Mouse (Mus musculus) midbrain, embryonic 16.5 days (tissue): Measurements from ENCODE around the gene Tgm2. TPM values are rescaled to one million over a fixed set of nuclear protein-coding genes. Genes with fewer than 3 reads are reported as not detected.

Source experiments
- ATAC-seq: fragments of 200-750 bp; cut with Nextera tagmentation; 2 replicates; pipeline ENCODE4 v1.8.0; 2017; ENCODE audit warnings: moderate TSS enrichment
- H3K27ac ChIP-seq: fragments of 300-500 bp; sonication (generic); 2 replicates; pipeline ENCODE4 v1.5.1; 2014; ENCODE audit warnings: mild to moderate bottlenecking, low read length, mixed read lengths
- H3K27me3 ChIP-seq: fragments of 300-500 bp; sonication (generic); 2 replicates; pipeline ENCODE4 v1.6.1; 2014; ENCODE audit warnings: low read depth, low read length, mixed read lengths; ENCODE audit not compliant: control insufficient read depth, insufficient read depth
- H3K36me3 ChIP-seq: fragments of 300-500 bp; sonication (generic); 2 replicates; pipeline ENCODE4 v1.6.1; 2014; ENCODE audit warnings: mild to moderate bottlenecking, low read length, moderate library complexity, mixed read lengths; ENCODE audit not compliant: control insufficient read depth, insufficient read depth
- H3K4me1 ChIP-seq: fragments of 300-500 bp; sonication (generic); 2 replicates; pipeline ENCODE4 v1.6.1; 2014; ENCODE audit warnings: mild to moderate bottlenecking, low read length, mixed read lengths; ENCODE audit not compliant: control insufficient read depth, insufficient read depth
- H3K4me2 ChIP-seq: fragments of 300-500 bp; sonication (generic); 2 replicates; pipeline ENCODE4 v1.6.1; 2014; ENCODE audit warnings: mild to moderate bottlenecking, low read length, mixed read lengths
- H3K4me3 ChIP-seq: fragments of 300-500 bp; sonication (generic); 2 replicates; pipeline ENCODE4 v1.5.1; 2014; ENCODE audit warnings: low read depth, mild to moderate bottlenecking, low read length, moderate library complexity, mixed read lengths
- H3K9ac ChIP-seq: fragments of 300-500 bp; sonication (generic); 2 replicates; pipeline ENCODE4 v1.6.1; 2014; ENCODE audit warnings: low read depth, low read length, mixed read lengths
- H3K9me3 ChIP-seq: fragments of 300-500 bp; sonication (generic); replicated peaks from 2 replicates; pipeline ENCODE4 v1.6.1; 2014; ENCODE audit warnings: mild to moderate bottlenecking, low read length, mixed read lengths; ENCODE audit not compliant: control insufficient read depth, poor library complexity, severe bottlenecking
- WGBS: fragments of 180-500 bp; shearing (Covaris S2); extraction: QIAGEN DNeasy Blood & Tissue Kit; methylation state at CpG from one replicate; pipeline ENCODE4 v1.1.7; 2014; 5-methylcytosine and 5-hydroxymethylcytosine counted together
- polyA plus RNA-seq: library from polyadenylated mRNA; unstranded; fragments of >200 nt; fragmentation: Nextera tagmentation; extraction: Ambion mirVana; gene quantifications from 2 replicates; pipeline ENCODE4 v1.2.1, GENCODE M21; 2015

The Tgm2 gene
- polyA plus RNA-seq, 1 experiment from 2014 or later: 7.1 TPM

GRCm38 (mm10) chr2:158169771-158170170 is 23.5 kb upstream of the Tgm2 start:
- WGBS: 87% methylated on average over 7 of the region's 7 CpGs
- ATAC-seq: no peak

GRCm38 (mm10) chr2:158169351-158169750 is 23.1 kb upstream of the Tgm2 start:
- ATAC-seq: no peak
- H3K9me3 ChIP-seq: no peaks in the 10 kb centered on the region

More at GRCm38 (mm10) chr2:158169771-158170170, 23.5 kb upstream of the Tgm2 start:
- no peaks in the 10 kb centered on the region for H3K9me3 ChIP-seq
- H3K9ac ChIP-seq: no peak overlapping the region
- no peaks in the 10 kb centered on the region for H3K27me3 ChIP-seq
- H3K4me2 ChIP-seq: no peak overlapping the region
- no peak overlapping the region for H3K4me3 ChIP-seq
- H3K36me3 ChIP-seq: no peaks in the 10 kb centered on the region
- H3K4me1 ChIP-seq: no peaks in the 10 kb centered on the region
- no peak overlapping the region for H3K27ac ChIP-seq

DNA sequence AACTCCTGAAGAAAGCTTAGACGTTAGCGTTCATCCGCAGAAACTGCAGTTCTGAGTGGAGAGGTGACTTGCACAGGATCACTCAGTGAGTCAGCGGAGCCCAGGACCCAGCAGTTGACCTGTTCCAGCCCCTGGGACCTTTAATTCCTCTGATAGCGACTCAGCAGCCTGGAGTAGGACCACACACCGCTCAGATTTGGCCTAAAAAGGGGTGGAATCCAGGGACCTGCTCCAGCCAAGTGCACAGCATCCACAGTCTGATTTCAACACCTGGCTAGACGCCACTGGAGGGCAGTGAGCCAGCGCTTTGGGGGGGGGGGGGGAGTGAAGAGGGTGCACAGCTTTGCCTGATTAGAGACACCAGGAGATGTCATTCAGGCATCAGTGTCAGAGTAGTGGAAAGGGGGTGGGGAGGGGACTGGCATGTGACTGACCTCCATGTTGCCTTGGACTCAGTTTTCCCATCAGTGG is 22.5 kb upstream of the Tgm2 start:
- H3K4me1 ChIP-seq: no peaks in the 10 kb centered on the region
- H3K36me3 ChIP-seq: no peaks in the 10 kb centered on the region
- H3K9ac ChIP-seq: no peak overlapping the region
- no peak overlapping the region for H3K27ac ChIP-seq
- H3K27me3 ChIP-seq: no peaks in the 10 kb centered on the region
- 72% methylated on average over 8 of the region's 8 CpGs for WGBS
- H3K9me3 ChIP-seq: no peaks in the 10 kb centered on the region
- no peak overlapping the region for H3K4me2 ChIP-seq
- no peak for ATAC-seq
- no peak overlapping the region for H3K4me3 ChIP-seq

More at GRCm38 (mm10) chr2:158169351-158169750, 23.1 kb upstream of the Tgm2 start:
- Histone ChIP-seq H3K4me3 (no peak overlapping the region), H3K27me3 (no peaks in the 10 kb centered on the region), H3K4me1 (no peaks in the 10 kb centered on the region), H3K27ac (no peak overlapping the region), H3K9ac (no peak overlapping the region), H3K4me2 (no peak overlapping the region), H3K36me3 (no peaks in the 10 kb centered on the region)
- WGBS: 80% methylated on average over 6 of the region's 6 CpGs

- H3K9me3 ChIP-seq: no peaks in the 10 kb centered on the region
- no peak overlapping the region for H3K4me3 ChIP-seq
- WGBS: 76% methylated on average over 9 of the region's 9 CpGs
- ATAC-seq: no peak
- no peaks in the 10 kb centered on the region for H3K4me1 ChIP-seq
- no peaks in the 10 kb centered on the region for H3K27me3 ChIP-seq
- H3K27ac ChIP-seq: no peak overlapping the region
- no peak overlapping the region for H3K9ac ChIP-seq
- no peak overlapping the region for H3K4me2 ChIP-seq
- H3K36me3 ChIP-seq: no peaks in the 10 kb centered on the region
Observed at GRCm38 (mm10) chr2:158167496-158168205, 21.4 kb upstream of the Tgm2 start.

GRCm38 (mm10) chr2:158166628-158167027 is 20.4 kb upstream of the Tgm2 start:
- H3K9ac ChIP-seq: no peak overlapping the region
- no peaks in the 10 kb centered on the region for H3K4me1 ChIP-seq
- WGBS: 83% methylated on average over 7 of the region's 7 CpGs
- no peak overlapping the region for H3K4me2 ChIP-seq
- H3K27me3 ChIP-seq: no peaks in the 10 kb centered on the region
- H3K27ac ChIP-seq: no peak overlapping the region
- no peaks in the 10 kb centered on the region for H3K36me3 ChIP-seq
- no peaks in the 10 kb centered on the region for H3K9me3 ChIP-seq
- no peak overlapping the region for H3K4me3 ChIP-seq
- no peak for ATAC-seq

- Histone ChIP-seq H3K9me3 (no peaks in the 10 kb centered on the region), H3K27me3 (no peaks in the 10 kb centered on the region), H3K27ac (no peak overlapping the region), H3K4me1 (no peaks in the 10 kb centered on the region), H3K36me3 (no peaks in the 10 kb centered on the region), H3K9ac (no peak overlapping the region), H3K4me2 (no peak overlapping the region), H3K4me3 (no peak overlapping the region)
- ATAC-seq: no peak
- 85% methylated on average over 4 of the region's 4 CpGs for WGBS
Observed at GRCm38 (mm10) chr2:158165776-158166175, 19.5 kb upstream of the Tgm2 start.

- H3K9me3 ChIP-seq: no peaks in the 10 kb centered on the region
- no peak for ATAC-seq
- H3K27me3 ChIP-seq: no peaks in the 10 kb centered on the region
- no peaks in the 10 kb centered on the region for H3K36me3 ChIP-seq
- H3K27ac ChIP-seq: no peak overlapping the region
- H3K9ac ChIP-seq: no peak overlapping the region
- no peak overlapping the region for H3K4me3 ChIP-seq
- no peaks in the 10 kb centered on the region for H3K4me1 ChIP-seq
- no peak overlapping the region for H3K4me2 ChIP-seq
- WGBS: 89% methylated on average over 6 of the region's 6 CpGs
Observed at GRCm38 (mm10) chr2:158163034-158163433, 16.8 kb upstream of the Tgm2 start.

DNA sequence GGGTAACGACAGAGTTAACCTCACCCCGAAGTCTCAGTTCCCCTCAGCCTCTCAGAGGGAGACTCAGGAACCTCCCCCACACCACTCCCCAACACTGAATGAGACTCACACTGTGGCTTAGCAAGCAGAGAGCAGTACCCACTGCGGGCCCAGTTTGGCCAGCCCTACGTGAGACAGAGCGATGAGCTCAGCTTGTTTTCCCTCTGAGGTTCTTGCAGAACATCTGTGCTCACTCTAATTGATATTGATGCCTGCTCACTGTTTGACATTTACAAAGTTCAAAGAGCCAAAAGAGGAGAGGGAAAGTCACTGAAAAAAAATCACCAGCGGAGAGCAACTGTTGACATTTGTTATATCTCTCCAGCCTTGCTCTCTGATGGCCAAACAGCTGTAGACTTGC is 15.5 kb upstream of the Tgm2 start:
- H3K36me3 ChIP-seq: no peaks in the 10 kb centered on the region
- no peak overlapping the region for H3K9ac ChIP-seq
- no peaks in the 10 kb centered on the region for H3K27me3 ChIP-seq
- no peak overlapping the region for H3K27ac ChIP-seq
- no peak for ATAC-seq
- H3K4me2 ChIP-seq: no peak overlapping the region
- H3K9me3 ChIP-seq: no peaks in the 10 kb centered on the region
- no peaks in the 10 kb centered on the region for H3K4me1 ChIP-seq
- WGBS: 87% methylated on average over 6 of the region's 6 CpGs
- no peak overlapping the region for H3K4me3 ChIP-seq

DNA sequence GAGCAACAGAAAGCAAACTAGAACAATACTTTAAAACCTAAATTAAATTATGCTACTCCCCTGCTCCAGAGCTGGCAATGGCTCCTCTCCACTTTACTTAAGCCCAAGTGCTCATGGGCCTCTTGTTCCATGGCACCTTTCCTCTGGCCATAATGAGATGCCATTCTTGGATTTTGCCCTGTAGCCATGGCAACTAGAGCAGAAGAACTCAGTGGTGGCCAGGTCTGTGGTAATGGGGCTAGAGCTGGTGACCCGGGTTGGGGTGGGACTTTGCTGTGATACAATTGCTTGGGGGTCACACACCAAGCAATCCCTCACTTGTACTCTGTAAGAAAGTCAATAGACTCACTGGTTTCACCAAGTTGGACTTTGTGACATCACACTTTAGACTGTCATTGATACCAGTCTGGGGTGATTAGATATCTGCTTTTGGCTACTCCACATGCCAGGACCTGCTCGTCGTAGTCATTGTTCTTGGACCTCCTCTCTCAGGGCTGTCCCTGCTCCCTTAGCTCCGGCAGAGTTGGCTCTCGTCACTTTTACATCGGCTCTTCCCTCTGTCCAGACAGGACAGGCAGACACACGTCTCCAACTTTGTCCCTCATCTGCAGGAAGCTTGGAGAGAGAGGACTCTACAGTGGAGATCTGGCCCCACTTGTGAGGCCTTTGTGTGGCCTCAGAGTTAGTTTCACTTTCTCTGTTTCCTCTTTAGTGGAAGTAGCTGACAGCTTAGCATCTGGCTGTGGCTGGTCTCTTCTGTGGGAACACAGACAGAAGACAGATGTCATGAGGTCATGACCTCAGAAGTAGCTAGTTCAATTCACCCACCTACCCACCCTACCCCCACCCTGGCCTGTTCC is 13.4 kb upstream of the Tgm2 start:
- no peak for ATAC-seq
- H3K36me3 ChIP-seq: no peaks in the 10 kb centered on the region
- H3K4me3 ChIP-seq: no peak overlapping the region
- no peak overlapping the region for H3K27ac ChIP-seq
- H3K9me3 ChIP-seq: no peaks in the 10 kb centered on the region
- no peaks in the 10 kb centered on the region for H3K27me3 ChIP-seq
- H3K9ac ChIP-seq: no peak overlapping the region
- no peaks in the 10 kb centered on the region for H3K4me1 ChIP-seq
- WGBS: 55% methylated on average over 7 of the region's 7 CpGs
- H3K4me2 ChIP-seq: no peak overlapping the region
